Mouse (Mus musculus): ENCODE data around the gene Rsad2. TPM values are rescaled to one million over a fixed set of nuclear protein-coding genes. Genes with fewer than 3 reads are reported as not detected.

Gene Rsad2
- polyA plus RNA-seq, 1 experiment from 2014 or later, result 0.51 TPM

- H3K4me3 ChIP-seq, result no peak overlapping the region
- no peak for ATAC-seq (ENCODE audit: low FRiP score, low read depth)
- WGBS, result 77% methylated on average over 3 of the region's 3 CpGs
- no peak overlapping the region for H3K9ac ChIP-seq
- no peaks in the 10 kb centered on the region; the same call in 1 of the 2 replicates for H3K36me3 ChIP-seq
- H3K27me3 ChIP-seq, result no peaks in the 10 kb centered on the region
- H3K4me1 ChIP-seq (replicated peaks), result peaks cover 29% of the 10 kb centered on the region
- no peak overlapping the region for H3K4me2 ChIP-seq
- no peaks in the 10 kb centered on the region for H3K9me3 ChIP-seq
- H3K27ac ChIP-seq (replicated peaks), result no peak overlapping the region
Observed at GRCm38 (mm10) chr12:26471376-26471775, 15.1 kb upstream of the Rsad2 start.

GRCm38 (mm10) chr12:26470042-26470409 lies 13.8 kb upstream of the Rsad2 start:
- Histone ChIP-seq H3K27ac (replicated peaks) (peak overlapping the region; percentile 95), H3K9ac (peak overlapping the region; percentile 88), H3K4me1 (replicated peaks) (peaks cover 29% of the 10 kb centered on the region), H3K36me3 (no peaks in the 10 kb centered on the region; the same call in 1 of the 2 replicates), H3K4me3 (peak overlapping the region; percentile 68), H3K9me3 (no peaks in the 10 kb centered on the region), H3K4me2 (peak overlapping the region; percentile 99), H3K27me3 (no peaks in the 10 kb centered on the region)
- WGBS, result 18% methylated on average over 6 of the region's 6 CpGs
- ATAC-seq (ENCODE audit: low FRiP score, low read depth), result peak; percentile 71; the same call in 1 of the 2 replicates

GRCm38 (mm10) chr12:26469098-26470041 lies 13.1 kb upstream of the Rsad2 start, which contains the start of gene Cmpk2:
Cmpk2 (plus strand) TSS chr12:26469204.
- H3K4me2 ChIP-seq, result peak within 1 kb of the TSS; percentile 99
- H3K27ac ChIP-seq (replicated peaks), result peak within 1 kb of the TSS; percentile 95
- ATAC-seq (ENCODE audit: low FRiP score, low read depth), result peak; percentile 89
- peak within 1 kb of the TSS; percentile 88 for H3K9ac ChIP-seq
- no peaks in the 10 kb centered on the region; the same call in 1 of the 2 replicates for H3K36me3 ChIP-seq
- H3K4me1 ChIP-seq (replicated peaks), result peaks cover 29% of the 10 kb centered on the region
- H3K4me3 ChIP-seq, result peak within 1 kb of the TSS; percentile 68
- no peaks in the 10 kb centered on the region for H3K27me3 ChIP-seq
- H3K9me3 ChIP-seq, result no peaks in the 10 kb centered on the region
- under 1% methylated on average over 69 of the region's 69 CpGs for WGBS

GRCm38 (mm10) chr12:26465600-26465999 lies 9.3 kb upstream of the Rsad2 start:
- Histone ChIP-seq H3K4me1 (replicated peaks) (peaks cover 18% of the 10 kb centered on the region), H3K9ac (no peak overlapping the region), H3K4me2 (no peak overlapping the region), H3K4me3 (no peak overlapping the region), H3K27ac (replicated peaks) (no peak overlapping the region), H3K36me3 (no peaks in the 10 kb centered on the region), H3K27me3 (no peaks in the 10 kb centered on the region), H3K9me3 (no peaks in the 10 kb centered on the region)
- 58% methylated on average over 5 of the region's 5 CpGs for whole genome bisulfite sequencing
- ATAC-seq (ENCODE audit: low FRiP score, low read depth), result no peak

- 77% methylated on average over 2 of the region's 2 CpGs for WGBS
- H3K27ac ChIP-seq (replicated peaks), result no peak overlapping the region
- ATAC-seq (ENCODE audit: low FRiP score, low read depth), result no peak
Observed at GRCm38 (mm10) chr12:26460091-26460490, 3.8 kb upstream of the Rsad2 start.

GRCm38 (mm10) chr12:26454682-26455081 lies 1.6 kb downstream of the Rsad2 start:
- no peak overlapping the region for H3K4me3 ChIP-seq
- H3K4me1 ChIP-seq (replicated peaks), result peaks cover 8% of the 10 kb centered on the region; the same call in 1 of the 2 replicates
- H3K9ac ChIP-seq, result no peak overlapping the region
- no peaks in the 10 kb centered on the region for H3K36me3 ChIP-seq
- no peak overlapping the region for H3K27ac ChIP-seq (replicated peaks)
- 58% methylated on average over 5 of the region's 5 CpGs for WGBS
- no peaks in the 10 kb centered on the region for H3K27me3 ChIP-seq
- H3K9me3 ChIP-seq, result no peaks in the 10 kb centered on the region
- no peak overlapping the region for H3K4me2 ChIP-seq
- no peak for ATAC-seq (ENCODE audit: low FRiP score, low read depth)

More at GRCm38 (mm10) chr12:26460091-26460490, 3.8 kb upstream of the Rsad2 start:
- peaks cover 8% of the 10 kb centered on the region; the same call in 1 of the 2 replicates for H3K4me1 ChIP-seq (replicated peaks)
- no peak overlapping the region for H3K4me2 ChIP-seq
- H3K36me3 ChIP-seq, result no peaks in the 10 kb centered on the region
- no peak overlapping the region for H3K9ac ChIP-seq
- H3K27me3 ChIP-seq, result no peaks in the 10 kb centered on the region
- H3K4me3 ChIP-seq, result no peak overlapping the region
- no peaks in the 10 kb centered on the region for H3K9me3 ChIP-seq

GRCm38 (mm10) chr12:26452951-26453350 lies 3.3 kb downstream of the Rsad2 start:
- no peak for ATAC-seq (ENCODE audit: low FRiP score, low read depth)
- WGBS, result 83% methylated on average over 4 of the region's 4 CpGs
- no peak overlapping the region for H3K27ac ChIP-seq (replicated peaks)
- no peak overlapping the region for H3K4me2 ChIP-seq
- no peak overlapping the region for H3K9ac ChIP-seq
- H3K4me1 ChIP-seq (replicated peaks), result peaks cover 8% of the 10 kb centered on the region; the same call in 1 of the 2 replicates
- H3K9me3 ChIP-seq, result no peaks in the 10 kb centered on the region
- no peak overlapping the region for H3K4me3 ChIP-seq
- no peaks in the 10 kb centered on the region for H3K36me3 ChIP-seq
- no peaks in the 10 kb centered on the region for H3K27me3 ChIP-seq

- Histone ChIP-seq H3K9me3 (no peaks in the 10 kb centered on the region), H3K36me3 (no peaks in the 10 kb centered on the region), H3K4me1 (replicated peaks) (peaks cover 6% of the 10 kb centered on the region; the same call in 1 of the 2 replicates), H3K27me3 (no peaks in the 10 kb centered on the region), H3K9ac (no peak overlapping the region), H3K27ac (replicated peaks) (no peak overlapping the region), H3K4me3 (no peak overlapping the region), H3K4me2 (no peak overlapping the region)
- 68% methylated on average over 1 of the region's 1 CpGs for WGBS
- no peak for ATAC-seq (ENCODE audit: low FRiP score, low read depth)
Observed at GRCm38 (mm10) chr12:26451150-26451549, 5.1 kb downstream of the Rsad2 start.

- Histone ChIP-seq H3K4me3 (no peak overlapping the region), H3K4me2 (no peak overlapping the region), H3K36me3 (no peaks in the 10 kb centered on the region), H3K9ac (no peak overlapping the region), H3K27me3 (no peaks in the 10 kb centered on the region), H3K27ac (replicated peaks) (no peak overlapping the region), H3K9me3 (no peaks in the 10 kb centered on the region), H3K4me1 (replicated peaks) (no peaks in the 10 kb centered on the region)
- 96% methylated on average over 2 of the region's 2 CpGs for WGBS
- no peak for ATAC-seq (ENCODE audit: low FRiP score, low read depth)
Observed at GRCm38 (mm10) chr12:26449483-26449882, 6.8 kb downstream of the Rsad2 start.

- Histone ChIP-seq H3K9ac (no peak overlapping the region), H3K4me1 (replicated peaks) (no peaks in the 10 kb centered on the region), H3K36me3 (no peaks in the 10 kb centered on the region), H3K27ac (replicated peaks) (no peak overlapping the region), H3K4me3 (no peak overlapping the region), H3K27me3 (no peaks in the 10 kb centered on the region), H3K4me2 (no peak overlapping the region), H3K9me3 (no peaks in the 10 kb centered on the region)
- no peak for ATAC-seq (ENCODE audit: low FRiP score, low read depth)
- WGBS, result 89% methylated on average over 4 of the region's 4 CpGs
Observed at GRCm38 (mm10) chr12:26446377-26447045, 9.7 kb downstream of the Rsad2 start.

- Histone ChIP-seq H3K4me1 (replicated peaks) (no peaks in the 10 kb centered on the region), H3K9me3 (no peaks in the 10 kb centered on the region), H3K36me3 (no peaks in the 10 kb centered on the region), H3K9ac (no peak overlapping the region), H3K4me2 (no peak overlapping the region), H3K27me3 (no peaks in the 10 kb centered on the region), H3K27ac (replicated peaks) (no peak overlapping the region), H3K4me3 (no peak overlapping the region)
- WGBS, result 90% methylated on average over 2 of the region's 2 CpGs
- no peak for ATAC-seq (ENCODE audit: low FRiP score, low read depth)
Observed at GRCm38 (mm10) chr12:26444511-26444910, 11.7 kb downstream of the Rsad2 start.

GRCm38 (mm10) chr12:26444054-26444453 lies 12.2 kb downstream of the Rsad2 start:
- no peaks in the 10 kb centered on the region for H3K27me3 ChIP-seq
- no peak for ATAC-seq (ENCODE audit: low FRiP score, low read depth)
- H3K9ac ChIP-seq, result no peak overlapping the region
- H3K4me3 ChIP-seq, result no peak overlapping the region
- WGBS, result 1% methylated on average over 2 of the region's 2 CpGs
- H3K27ac ChIP-seq (replicated peaks), result no peak overlapping the region
- H3K9me3 ChIP-seq, result no peaks in the 10 kb centered on the region
- H3K4me2 ChIP-seq, result no peak overlapping the region
- no peaks in the 10 kb centered on the region for H3K4me1 ChIP-seq (replicated peaks)
- H3K36me3 ChIP-seq, result no peaks in the 10 kb centered on the region

All from hindbrain, embryonic 15.5 days (tissue).